Mouse (Mus musculus): ENCODE measurements around the gene Ap3d1. TPM values are rescaled to one million over a fixed set of nuclear protein-coding genes. Genes with fewer than 3 reads are reported as not detected.

The Ap3d1 gene
- polyA plus RNA-seq, 1 experiment from 2014 or later, result 96.3 TPM

DNA sequence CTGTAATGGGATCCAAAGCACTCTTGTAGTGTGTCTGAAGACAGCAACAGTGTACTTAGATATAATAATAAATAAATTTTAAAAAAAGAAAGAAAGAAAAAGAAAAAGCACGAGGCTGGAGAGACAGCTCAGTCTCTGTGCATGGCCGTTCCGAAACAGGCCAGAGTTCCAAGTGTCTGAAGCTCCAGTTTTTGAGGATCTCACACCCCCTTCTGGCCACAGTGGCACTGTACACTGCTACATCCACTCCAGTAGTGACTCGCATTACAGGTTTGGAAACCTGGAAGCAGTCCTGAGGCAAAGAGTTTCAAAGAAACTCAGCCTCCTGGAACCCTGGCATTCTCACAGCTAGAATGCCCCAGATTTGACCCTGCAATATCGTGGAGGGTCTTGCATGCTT lies 54.2 kb downstream of the Ap3d1 start:
- WGBS, result 44% methylated on average over 5 of the region's 5 CpGs
- Histone ChIP-seq H3K4me2 (replicated peaks) (no peak overlapping the region), H3K4me3 (replicated peaks) (no peak overlapping the region), H3K27me3 (no peaks in the 10 kb centered on the region), H3K9me3 (no peaks in the 10 kb centered on the region), H3K4me1 (replicated peaks) (no peaks in the 10 kb centered on the region), H3K27ac (no peak overlapping the region), H3K9ac (replicated peaks) (no peak overlapping the region), H3K36me3 (peaks cover 82% of the 10 kb centered on the region)
- peak; percentile 51; the same call in 1 of the 2 replicates for ATAC-seq

DNA sequence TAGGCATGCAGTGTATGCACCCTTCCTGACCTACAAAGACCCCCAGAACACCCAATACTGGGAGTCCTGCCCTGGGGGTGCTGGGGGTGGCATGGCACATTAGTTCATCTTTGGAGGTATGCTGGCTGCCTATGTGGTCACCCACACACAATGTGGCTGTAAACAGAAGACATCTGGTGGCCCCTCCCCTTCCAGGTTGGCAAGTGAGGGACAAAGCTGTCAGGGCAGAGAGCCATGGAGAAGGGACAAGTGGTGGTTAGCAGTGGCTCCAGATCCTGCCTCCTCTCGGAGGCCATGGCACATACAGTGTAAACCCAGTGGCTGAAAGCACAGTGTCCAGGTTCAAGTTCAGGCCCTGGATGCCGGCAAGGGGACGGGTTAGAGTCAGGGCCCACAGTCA lies 55.4 kb downstream of the Ap3d1 start:
- no peak overlapping the region for H3K9ac ChIP-seq (replicated peaks)
- no peaks in the 10 kb centered on the region for H3K9me3 ChIP-seq
- no peaks in the 10 kb centered on the region for H3K27me3 ChIP-seq
- ATAC-seq, result no peak
- no peak overlapping the region for H3K4me2 ChIP-seq (replicated peaks)
- peaks cover 82% of the 10 kb centered on the region for H3K36me3 ChIP-seq
- no peaks in the 10 kb centered on the region for H3K4me1 ChIP-seq (replicated peaks)
- H3K27ac ChIP-seq, result no peak overlapping the region
- H3K4me3 ChIP-seq (replicated peaks), result no peak overlapping the region
- WGBS, result 95% methylated on average over 3 of the region's 3 CpGs

DNA sequence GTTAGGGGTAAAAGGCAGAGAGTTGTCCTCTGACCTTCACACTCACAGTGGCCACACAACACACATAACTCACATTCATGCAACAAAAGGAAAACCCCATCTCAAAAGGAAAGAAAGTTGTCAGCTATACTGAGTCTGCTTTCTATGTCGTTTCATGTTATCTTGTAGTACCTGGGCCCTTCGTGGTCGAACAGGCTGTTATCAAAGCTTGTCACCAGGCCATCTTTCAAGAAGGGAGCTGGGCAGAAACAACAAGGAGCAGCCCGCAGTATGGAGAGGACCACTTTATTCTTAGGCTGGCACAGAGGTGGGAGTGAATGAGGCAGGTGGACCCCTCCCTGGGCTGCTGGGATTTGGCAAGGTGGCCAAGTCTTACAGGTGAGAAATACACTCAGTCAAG lies 57.1 kb downstream of the Ap3d1 start:
- H3K4me2 ChIP-seq (replicated peaks), result no peak overlapping the region
- H3K36me3 ChIP-seq, result peaks cover 66% of the 10 kb centered on the region
- no peak overlapping the region for H3K4me3 ChIP-seq (replicated peaks)
- WGBS, result 92% methylated on average over 4 of the region's 4 CpGs
- no peak for ATAC-seq
- H3K27ac ChIP-seq, result no peak overlapping the region
- H3K9me3 ChIP-seq, result no peaks in the 10 kb centered on the region
- H3K4me1 ChIP-seq (replicated peaks), result no peaks in the 10 kb centered on the region
- H3K9ac ChIP-seq (replicated peaks), result no peak overlapping the region
- no peaks in the 10 kb centered on the region for H3K27me3 ChIP-seq

DNA sequence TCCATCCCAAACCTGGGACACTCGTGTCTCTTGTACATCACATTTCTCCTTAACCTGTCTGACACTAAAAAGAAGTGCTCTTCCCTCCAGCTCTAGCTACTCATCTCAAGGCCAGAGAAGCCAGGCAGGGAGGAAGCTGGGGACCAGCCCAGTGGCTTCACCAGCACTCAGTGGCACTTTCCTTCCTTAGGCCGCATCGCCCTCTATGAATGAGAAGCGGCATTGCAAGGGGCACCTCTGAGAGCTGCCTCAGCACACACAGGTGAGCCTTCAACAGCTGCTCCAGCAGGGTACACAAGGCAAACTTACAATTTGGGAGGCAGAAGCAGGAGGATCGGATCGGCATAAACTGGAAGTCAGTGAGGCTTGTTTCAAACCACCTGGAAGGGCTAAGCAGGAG lies 57.9 kb downstream of the Ap3d1 start:
- Histone ChIP-seq H3K27ac (no peak overlapping the region), H3K4me3 (replicated peaks) (no peak overlapping the region), H3K9me3 (no peaks in the 10 kb centered on the region), H3K27me3 (no peaks in the 10 kb centered on the region), H3K9ac (replicated peaks) (no peak overlapping the region), H3K36me3 (peaks cover 58% of the 10 kb centered on the region), H3K4me1 (replicated peaks) (peaks cover 7% of the 10 kb centered on the region), H3K4me2 (replicated peaks) (no peak overlapping the region)
- ATAC-seq, result no peak
- WGBS, result 54% methylated on average over 6 of the region's 6 CpGs

DNA sequence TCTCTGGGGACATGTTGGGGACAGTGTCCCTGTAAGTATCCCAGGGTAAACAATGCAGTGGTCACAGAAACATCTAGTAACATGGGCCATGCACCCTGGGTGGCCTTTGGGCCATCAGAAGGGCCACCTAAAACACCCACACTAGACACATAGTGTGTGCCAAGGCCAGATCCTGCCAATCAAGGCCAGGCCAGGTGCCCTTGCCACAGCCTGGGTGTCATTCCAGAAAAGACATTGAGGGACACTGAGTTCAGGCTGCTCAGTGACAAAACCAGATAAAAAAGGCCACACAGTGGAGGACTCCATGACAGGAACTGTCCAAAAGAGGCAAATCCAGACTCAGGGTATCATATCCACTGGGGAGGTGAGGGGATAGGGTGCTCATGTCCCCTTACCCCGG lies 58.4 kb downstream of the Ap3d1 start:
- H3K4me2 ChIP-seq (replicated peaks), result no peak overlapping the region
- no peak for ATAC-seq
- H3K4me1 ChIP-seq (replicated peaks), result peaks cover 13% of the 10 kb centered on the region
- H3K9ac ChIP-seq (replicated peaks), result no peak overlapping the region
- 92% methylated on average over 1 of the region's 1 CpGs for WGBS
- peaks cover 53% of the 10 kb centered on the region for H3K36me3 ChIP-seq
- H3K4me3 ChIP-seq (replicated peaks), result no peak overlapping the region
- H3K27ac ChIP-seq, result no peak overlapping the region
- no peaks in the 10 kb centered on the region for H3K9me3 ChIP-seq
- H3K27me3 ChIP-seq, result no peaks in the 10 kb centered on the region

DNA sequence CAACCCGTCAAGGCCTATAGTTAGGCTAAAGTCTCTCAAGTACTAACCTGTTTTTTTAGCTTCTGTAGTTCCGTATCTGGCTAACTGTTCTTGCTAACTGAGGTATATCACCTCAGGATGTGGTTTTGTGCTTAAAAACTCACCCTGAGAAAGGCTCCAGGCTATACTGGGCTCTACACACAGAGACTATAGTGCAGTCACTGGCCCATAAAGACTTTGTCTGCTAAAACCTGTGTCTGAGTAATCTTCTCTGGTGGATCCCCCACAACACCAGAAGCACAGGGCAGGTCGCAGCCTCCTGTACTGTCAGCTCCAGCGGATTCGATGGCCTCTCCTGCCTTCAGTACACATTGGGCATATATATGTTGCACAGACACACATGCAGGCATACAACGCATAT lies 60.1 kb downstream of the Ap3d1 start:
- H3K27ac ChIP-seq, result no peak overlapping the region
- 95% methylated on average over 6 of the region's 6 CpGs for WGBS

DNA sequence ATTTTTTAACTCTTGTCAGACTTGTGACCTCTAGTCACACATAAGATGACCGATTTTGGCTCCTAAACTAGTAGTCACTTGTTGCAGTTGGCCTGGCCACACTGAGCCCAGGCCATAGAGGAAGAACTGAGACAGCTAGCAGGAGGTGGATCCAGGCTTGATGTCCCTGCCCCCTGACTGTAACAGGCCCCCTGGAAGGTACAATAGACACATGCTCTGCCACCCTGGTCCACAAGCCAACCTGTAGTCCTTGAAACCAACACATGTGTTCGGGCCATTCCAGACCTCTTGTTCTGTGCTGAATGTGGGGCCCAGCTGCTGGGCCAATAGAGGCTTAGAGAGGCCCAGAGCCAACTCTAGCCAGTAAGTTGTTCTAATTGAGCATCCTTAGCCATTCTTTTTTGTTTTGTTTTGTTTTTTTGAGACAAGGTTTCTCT lies 61.8 kb downstream of the Ap3d1 start:
- Histone ChIP-seq H3K36me3 (peaks cover 22% of the 10 kb centered on the region), H3K27me3 (no peaks in the 10 kb centered on the region), H3K9ac (replicated peaks) (no peak overlapping the region), H3K4me3 (replicated peaks) (no peak overlapping the region), H3K27ac (no peak overlapping the region), H3K4me2 (replicated peaks) (no peak overlapping the region), H3K9me3 (no peaks in the 10 kb centered on the region), H3K4me1 (replicated peaks) (peaks cover 34% of the 10 kb centered on the region)
- no peak for ATAC-seq
- WGBS, result 88% methylated on average over 2 of the region's 2 CpGs

More for the DNA sequence above, 60.1 kb downstream of the Ap3d1 start:
- H3K36me3 ChIP-seq, result peaks cover 39% of the 10 kb centered on the region
- H3K4me3 ChIP-seq (replicated peaks), result no peak overlapping the region
- no peak for ATAC-seq
- no peaks in the 10 kb centered on the region for H3K27me3 ChIP-seq
- H3K4me1 ChIP-seq (replicated peaks), result peaks cover 29% of the 10 kb centered on the region
- H3K9me3 ChIP-seq, result no peaks in the 10 kb centered on the region
- H3K9ac ChIP-seq (replicated peaks), result no peak overlapping the region
- H3K4me2 ChIP-seq (replicated peaks), result no peak overlapping the region

DNA sequence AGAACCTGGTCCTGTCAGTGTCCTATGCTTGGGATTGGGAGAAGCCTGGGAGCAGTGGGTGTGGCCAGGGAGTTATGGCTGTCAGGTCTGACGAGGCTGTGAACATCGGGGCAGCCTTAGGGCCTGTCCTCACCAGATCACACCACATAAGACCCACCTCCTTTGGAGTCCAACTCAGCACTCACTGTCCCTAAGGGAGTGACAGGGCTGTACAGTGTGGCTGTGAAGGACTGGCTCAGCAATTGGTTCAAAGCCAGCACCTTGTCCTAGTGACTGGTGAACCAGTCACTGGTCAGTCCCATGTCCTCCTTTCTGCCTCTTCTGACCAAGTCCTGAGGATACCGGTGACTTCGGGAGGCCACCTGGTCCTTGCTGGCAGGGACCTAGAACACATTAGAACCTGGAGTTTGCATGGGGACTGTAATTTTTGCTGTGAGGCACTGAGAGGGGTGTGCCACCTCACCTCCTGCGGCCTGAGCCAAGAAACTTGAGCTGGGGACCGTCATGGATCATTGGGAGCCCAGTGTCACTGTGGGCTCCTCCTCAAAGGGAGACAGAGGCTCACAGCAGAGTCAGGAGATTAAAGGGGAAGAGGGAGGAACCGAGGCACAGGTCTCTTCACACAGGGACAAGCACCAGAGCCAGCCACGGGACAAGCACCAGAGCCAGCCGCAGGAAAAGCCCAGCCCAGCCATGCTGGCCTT lies 62.4 kb downstream of the Ap3d1 start:
- Histone ChIP-seq H3K4me2 (replicated peaks) (no peak overlapping the region), H3K36me3 (peaks cover 16% of the 10 kb centered on the region), H3K27me3 (no peaks in the 10 kb centered on the region), H3K4me3 (replicated peaks) (no peak overlapping the region), H3K27ac (peak overlapping the region; percentile 98; the same call in 1 of the 2 replicates), H3K4me1 (replicated peaks) (peaks cover 39% of the 10 kb centered on the region), H3K9me3 (no peaks in the 10 kb centered on the region), H3K9ac (replicated peaks) (peak overlapping the region; percentile 41)
- no peak for ATAC-seq
- WGBS, result 61% methylated on average over 9 of the region's 9 CpGs

DNA sequence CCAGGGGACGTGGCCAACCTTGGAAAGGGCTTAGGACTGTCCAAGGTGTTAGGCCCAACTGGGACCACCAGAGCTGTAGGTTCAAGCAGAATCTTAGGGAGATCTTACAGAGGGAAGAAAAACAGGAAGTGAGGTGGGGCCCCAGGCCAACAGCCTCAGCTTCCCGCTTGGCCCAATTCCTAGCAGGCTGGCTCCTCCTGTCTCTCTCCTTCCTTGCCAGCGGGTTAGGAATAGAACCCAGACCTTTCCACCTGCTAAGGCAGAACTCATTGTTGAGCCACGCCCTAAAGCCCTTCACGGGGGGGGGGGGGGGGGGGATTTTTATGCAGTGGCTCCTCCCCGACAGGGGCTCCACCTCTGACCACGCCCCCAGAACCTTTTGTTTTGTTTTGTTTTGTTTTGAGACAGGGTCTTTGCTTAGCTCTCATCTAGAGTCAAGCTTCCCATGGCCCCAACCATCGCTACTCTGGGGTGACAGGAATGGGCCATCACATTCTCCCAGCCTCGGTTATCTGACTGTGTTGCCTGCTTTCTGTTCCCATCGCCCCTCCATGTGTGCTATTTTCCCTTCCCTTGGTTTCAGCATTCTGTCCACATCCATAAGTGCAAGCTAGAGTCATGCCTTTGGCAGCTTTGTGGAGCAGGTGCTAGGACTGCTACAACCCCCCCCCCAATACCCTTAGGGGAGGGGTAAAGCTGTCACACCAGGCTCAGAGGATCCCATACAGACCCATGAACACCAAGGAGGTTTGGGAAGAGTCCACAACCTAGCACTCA lies 63.3 kb downstream of the Ap3d1 start:
- H3K9ac ChIP-seq (replicated peaks), result peak overlapping the region; percentile 82
- 60% methylated on average over 9 of the region's 10 CpGs for WGBS
- H3K36me3 ChIP-seq, result peaks cover 12% of the 10 kb centered on the region
- H3K9me3 ChIP-seq, result no peaks in the 10 kb centered on the region
- H3K4me1 ChIP-seq (replicated peaks), result peaks cover 48% of the 10 kb centered on the region
- H3K27me3 ChIP-seq, result no peaks in the 10 kb centered on the region
- H3K4me2 ChIP-seq (replicated peaks), result no peak overlapping the region
- H3K4me3 ChIP-seq (replicated peaks), result no peak overlapping the region
- H3K27ac ChIP-seq, result peak overlapping the region; percentile 98
- ATAC-seq, result no peak

DNA sequence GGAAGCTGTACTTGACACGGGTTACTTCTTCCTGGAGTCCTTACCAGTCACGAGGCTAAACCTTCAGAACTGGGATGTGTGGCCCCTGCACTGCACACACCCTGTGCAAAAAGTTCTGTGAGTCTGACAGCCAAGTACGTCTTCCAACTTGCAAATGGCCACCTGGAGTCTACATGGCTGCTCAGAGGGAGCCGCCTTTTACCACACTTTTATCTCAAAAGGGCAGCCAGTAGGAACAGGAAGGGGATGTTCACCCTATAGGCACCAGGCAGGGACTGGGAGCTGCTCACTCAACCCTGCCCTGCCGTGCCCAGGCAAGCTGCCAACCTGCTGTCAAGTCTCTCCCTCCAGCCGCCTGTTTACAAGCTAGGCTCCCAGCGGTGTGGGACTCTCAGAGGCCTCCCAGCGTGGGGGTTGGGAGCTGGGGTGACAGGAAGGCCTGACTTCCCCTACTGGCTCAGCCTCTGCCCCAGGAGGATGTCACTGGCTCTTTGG lies 64.1 kb downstream of the Ap3d1 start, which contains the start of gene Mknk2:
Mknk2 (minus strand) TSS at position 171 of the 495 bp plus-strand sequence.
- 31% methylated on average over 8 of the region's 8 CpGs for WGBS
- H3K36me3 ChIP-seq, result peaks cover 5% of the 10 kb centered on the region
- H3K27me3 ChIP-seq, result no peaks in the 10 kb centered on the region
- no peak; the same call in 1 of the 2 replicates for ATAC-seq
- H3K4me3 ChIP-seq (replicated peaks), result peak within 1 kb of the TSS; percentile 99
- H3K27ac ChIP-seq, result peak within 1 kb of the TSS; percentile 98
- H3K4me2 ChIP-seq (replicated peaks), result peak within 1 kb of the TSS; percentile 84
- H3K4me1 ChIP-seq (replicated peaks), result peaks cover 56% of the 10 kb centered on the region
- H3K9ac ChIP-seq (replicated peaks), result peak within 1 kb of the TSS; percentile 82
- no peaks in the 10 kb centered on the region for H3K9me3 ChIP-seq

DNA sequence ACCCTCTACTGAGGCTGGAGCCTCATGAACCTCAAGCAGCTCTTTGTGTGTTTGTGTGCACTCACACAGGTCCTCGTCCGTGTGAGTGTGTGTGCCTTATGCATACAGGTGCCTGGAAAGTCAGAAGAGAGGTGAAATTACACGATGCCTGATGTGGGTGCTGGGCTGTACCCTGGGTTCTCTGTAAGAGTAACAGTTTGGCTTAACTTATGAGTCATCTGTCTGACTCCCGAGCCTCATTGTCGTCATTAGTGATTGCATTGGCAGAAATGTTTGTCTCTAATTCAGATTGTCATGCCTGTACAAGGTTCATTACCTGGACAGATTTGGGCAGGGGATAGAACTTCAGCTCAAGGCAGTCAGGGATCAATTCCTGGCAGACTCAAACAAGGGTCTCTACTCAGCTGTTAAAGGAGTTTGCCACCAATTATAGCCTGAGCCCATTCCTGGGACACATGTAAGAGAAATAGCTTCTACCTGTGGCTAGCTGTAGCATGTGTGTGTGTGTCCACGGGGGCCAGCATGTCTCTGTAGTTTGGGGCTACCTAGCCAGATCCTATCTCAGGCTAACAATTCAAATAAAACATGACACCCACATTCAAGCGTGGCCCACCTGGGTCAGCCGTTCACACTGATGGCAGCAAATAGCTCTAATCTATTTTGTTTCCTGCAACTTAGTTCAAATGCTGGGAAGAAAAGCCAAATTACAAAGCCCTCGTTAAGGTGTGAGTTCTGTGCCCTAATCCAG lies 64.8 kb downstream of the Ap3d1 start:
- ATAC-seq, result peak; percentile 4
- WGBS, result 46% methylated on average over 9 of the region's 9 CpGs
- peak overlapping the region; percentile 82 for H3K9ac ChIP-seq (replicated peaks)
- peaks cover 5% of the 10 kb centered on the region; the same call in 1 of the 2 replicates for H3K36me3 ChIP-seq
- peak overlapping the region; percentile 98 for H3K27ac ChIP-seq
- peaks cover 63% of the 10 kb centered on the region for H3K4me1 ChIP-seq (replicated peaks)
- H3K27me3 ChIP-seq, result no peaks in the 10 kb centered on the region
- H3K9me3 ChIP-seq, result no peaks in the 10 kb centered on the region
- H3K4me3 ChIP-seq (replicated peaks), result peak overlapping the region; percentile 99
- H3K4me2 ChIP-seq (replicated peaks), result peak overlapping the region; percentile 84

Measured in midbrain, embryonic 13.5 days (tissue).